13 mouse cellular contexts compared by ENCODE assay signal in genomic region chr17:24111256-24111655, GRCm38 (mm10).
"Had no signal": no experiment of that assay in that cellular context is flagged by ENCODE, and none has a peak within 500 bp of the region (broad histone marks: within the 10 kb centered on the region; RNA-seq: fewer than 3 reads in every experiment).

No protein-coding gene starts in this region.

- H3K4me1 ChIP-seq: limb, embryonic 12.5 days; midbrain, embryonic 13.5 days; stomach, embryonic 15.5 days had no signal

- H3K27ac ChIP-seq: layer of hippocampus, adult 2 months; limb, embryonic 12.5 days; liver, embryonic 13.5 days; midbrain, embryonic 13.5 days; stomach, embryonic 15.5 days had no signal

- H3K9me3 ChIP-seq: limb, embryonic 12.5 days; liver, embryonic 13.5 days; midbrain, embryonic 13.5 days; stomach, embryonic 15.5 days had no signal

- ATAC-seq: liver, postnatal 0 days; midbrain, embryonic 13.5 days had no signal

- H3K9ac ChIP-seq: limb, embryonic 12.5 days; liver, embryonic 13.5 days; liver, postnatal 0 days; midbrain, embryonic 13.5 days; stomach, embryonic 15.5 days had no signal

- H3K4me2 ChIP-seq: limb, embryonic 12.5 days; liver, embryonic 13.5 days; midbrain, embryonic 13.5 days; stomach, embryonic 15.5 days had no signal

- DNase-seq: kidney, adult 18-20 months; kidney, postnatal 10 days; kidney, postnatal 4 days; liver; liver, embryonic 13.5 days; liver, postnatal 0 days; right cerebral cortex, postnatal 14 days; thymus, adult 2 months; thymus, postnatal 25 days had no signal

- H3K4me3 ChIP-seq: layer of hippocampus, adult 2 months; limb, embryonic 12.5 days; liver, embryonic 13.5 days; midbrain, embryonic 13.5 days; stomach, embryonic 15.5 days had no signal

- H3K27me3 ChIP-seq: limb, embryonic 12.5 days; liver, embryonic 13.5 days; midbrain, embryonic 13.5 days; stomach, embryonic 15.5 days had no signal
